Mouse (Mus musculus): ENCODE results near the gene Cdkn2d.

GRCm38 (mm10) chr9:21241343-21241742 lies 49.9 kb downstream of the Cdkn2d start:
- TF ChIP-seq CTCF (IDR thresholded peaks at IDR 0.05; ENCODE audit: low read depth, low read length) (peak; percentile 95), EP300 (IDR thresholded peaks at IDR 0.05; ENCODE audit: insufficient read depth, low read depth, low read length) (no peak), POLR2A (IDR thresholded peaks at IDR 0.05; ENCODE audit: insufficient read depth, low read length) (no peak)

Data from ES-Bruce4 (cell line).